Mouse (Mus musculus): Measurements from ENCODE around the gene Ccdc97.

The Ccdc97 gene

DNA sequence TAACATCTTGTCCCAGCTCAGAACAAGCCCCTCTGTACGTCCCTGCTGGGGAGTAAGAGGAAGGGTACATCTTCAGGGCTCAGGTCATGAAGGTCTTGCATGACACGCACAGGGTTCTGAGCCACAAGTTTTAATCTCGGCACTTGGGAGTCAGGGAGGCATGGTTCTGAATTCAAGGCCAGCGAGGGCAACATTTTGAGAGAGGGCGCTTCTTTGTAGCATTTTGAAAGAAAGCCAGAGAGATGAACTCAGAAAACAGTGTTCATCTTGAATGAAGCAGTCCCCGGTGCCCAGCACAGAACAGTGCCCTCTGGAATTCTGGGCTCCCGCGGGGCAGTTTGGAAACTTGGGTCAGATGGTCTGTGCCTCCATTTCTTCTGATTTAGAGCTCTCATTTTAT lies 52.5 kb downstream of the Ccdc97 start:
- DNase-seq (ENCODE audit: low spot score in 2 of 2), result no peak

Measured in right cerebral cortex, adult 2 months (tissue).